Mouse (Mus musculus) hindbrain, embryonic 13.5 days (tissue): Measurements from ENCODE around the gene Ephx1. TPM values are rescaled to one million over a fixed set of nuclear protein-coding genes. Genes with fewer than 3 reads are reported as not detected.

Source experiments
- ATAC-seq: fragments of 200-750 bp; cut with Nextera tagmentation; 2 replicates; pipeline ENCODE4 v1.8.0; 2017; ENCODE audit warnings: moderate TSS enrichment; ENCODE audit not compliant: low FRiP score
- H3K27ac ChIP-seq: fragments of 300-500 bp; sonication (generic); 2 replicates; pipeline ENCODE4 v1.5.1; 2015; ENCODE audit warnings: inconsistent platforms, mild to moderate bottlenecking, moderate library complexity
- H3K27me3 ChIP-seq: fragments of 300-500 bp; sonication (generic); 2 replicates; pipeline ENCODE4 v1.6.1; 2015; ENCODE audit warnings: mild to moderate bottlenecking, inconsistent platforms
- H3K36me3 ChIP-seq: fragments of 300-500 bp; sonication (generic); 2 replicates; pipeline ENCODE4 v1.6.1; 2015; ENCODE audit warnings: mild to moderate bottlenecking, inconsistent platforms
- H3K4me1 ChIP-seq: fragments of 300-500 bp; sonication (generic); replicated peaks from 2 replicates; pipeline ENCODE4 v1.6.1; 2015; ENCODE audit warnings: inconsistent platforms
- H3K4me2 ChIP-seq: fragments of 300-500 bp; sonication (generic); 2 replicates; pipeline ENCODE4 v1.6.1; 2015; ENCODE audit warnings: inconsistent platforms, mild to moderate bottlenecking, moderate library complexity
- H3K4me3 ChIP-seq: fragments of 300-500 bp; sonication (generic); 2 replicates; pipeline ENCODE4 v1.5.1; 2015; ENCODE audit warnings: mild to moderate bottlenecking, inconsistent platforms
- H3K9ac ChIP-seq: fragments of 300-500 bp; sonication (generic); 2 replicates; pipeline ENCODE4 v1.6.1; 2015; ENCODE audit warnings: mild to moderate bottlenecking, inconsistent platforms
- H3K9me3 ChIP-seq: fragments of 300-500 bp; sonication (generic); 2 replicates; pipeline ENCODE4 v1.6.1; 2016; ENCODE audit warnings: inconsistent platforms
- WGBS: fragments of 180-500 bp; shearing (Covaris S2); methylation state at CpG from one replicate; pipeline ENCODE4 v1.1.7; 2015; 5-methylcytosine and 5-hydroxymethylcytosine counted together
- polyA plus RNA-seq: library from polyadenylated mRNA; unstranded; fragments of >200 nt; fragmentation: Nextera tagmentation; extraction: Ambion mirVana; gene quantifications from 2 replicates; pipeline ENCODE4 v1.2.1, GENCODE M21; 2015

Ephx1 gene
- polyA plus RNA-seq, 1 experiment from 2014 or later: 4.8 TPM

DNA sequence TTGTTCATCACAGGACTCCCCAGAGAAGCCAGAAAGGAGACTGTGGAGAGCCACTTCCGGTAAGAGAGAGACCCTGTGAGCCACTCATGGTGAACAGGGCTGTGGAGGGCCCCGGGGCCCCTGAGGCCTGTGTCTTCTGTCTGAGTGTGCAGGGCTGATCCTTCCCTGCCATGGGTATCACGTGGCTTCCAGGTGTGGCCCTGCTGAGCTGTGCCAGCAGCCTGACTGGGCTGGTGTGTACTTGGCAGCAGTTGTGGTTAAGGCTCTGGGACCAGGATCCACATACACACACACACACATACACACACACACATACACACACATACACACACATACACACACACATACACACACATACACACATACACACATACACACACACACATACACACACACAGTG, 62.7 kb downstream of the Ephx1 start:
- H3K27ac ChIP-seq: no peak overlapping the region
- WGBS: 94% methylated on average over 3 of the region's 3 CpGs
- H3K9me3 ChIP-seq: no peaks in the 10 kb centered on the region
- H3K9ac ChIP-seq: no peak overlapping the region
- no peak for ATAC-seq
- H3K27me3 ChIP-seq: no peaks in the 10 kb centered on the region
- no peak overlapping the region for H3K4me3 ChIP-seq
- H3K36me3 ChIP-seq: no peaks in the 10 kb centered on the region
- H3K4me1 ChIP-seq: no peaks in the 10 kb centered on the region
- no peak overlapping the region for H3K4me2 ChIP-seq

DNA sequence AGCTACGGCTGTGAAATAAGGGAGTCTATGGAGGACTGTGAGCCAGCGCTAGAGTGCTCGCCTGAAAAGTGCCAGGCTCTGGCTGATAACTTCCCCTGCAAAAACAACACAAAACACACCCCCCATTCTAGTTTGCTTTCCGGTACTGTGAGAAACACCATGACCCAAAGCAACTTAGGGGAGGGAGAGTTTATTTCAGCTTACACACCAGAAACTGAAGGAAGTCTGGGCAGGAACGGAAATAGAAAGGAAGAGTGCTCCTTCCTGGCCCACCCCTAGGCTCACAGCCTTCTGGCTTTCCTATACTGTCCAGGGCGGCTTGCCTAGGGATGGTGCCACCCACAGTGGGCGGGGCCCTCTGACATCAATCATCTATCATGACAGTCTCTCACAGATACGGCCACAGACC, 63.7 kb downstream of the Ephx1 start:
- H3K4me1 ChIP-seq: no peaks in the 10 kb centered on the region
- H3K27ac ChIP-seq: no peak overlapping the region
- no peak overlapping the region for H3K9ac ChIP-seq
- H3K36me3 ChIP-seq: no peaks in the 10 kb centered on the region
- H3K9me3 ChIP-seq: no peaks in the 10 kb centered on the region
- no peak overlapping the region for H3K4me3 ChIP-seq
- no peak for ATAC-seq
- 85% methylated on average over 8 of the region's 8 CpGs for WGBS
- H3K27me3 ChIP-seq: no peaks in the 10 kb centered on the region
- H3K4me2 ChIP-seq: no peak overlapping the region

DNA sequence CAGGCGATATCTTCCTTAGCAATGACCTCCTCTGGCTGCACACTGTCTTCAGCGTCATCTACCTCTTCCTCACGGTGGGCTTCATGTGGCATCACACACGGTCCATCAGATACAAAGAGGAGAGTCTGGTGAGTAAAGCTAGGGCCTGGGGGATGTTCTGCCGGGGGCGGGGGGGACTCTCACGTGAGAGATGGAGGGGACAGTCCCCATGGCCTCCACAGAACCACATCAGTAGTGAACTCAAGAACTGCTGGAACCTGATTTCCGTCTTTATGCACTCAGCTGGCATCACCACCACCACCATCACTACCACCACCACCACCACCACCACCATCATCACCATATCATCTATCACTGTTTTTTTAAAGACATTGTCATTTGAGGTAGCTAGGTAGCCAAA, 64.3 kb downstream of the Ephx1 start:
- Histone ChIP-seq H3K4me2 (no peak overlapping the region), H3K9me3 (no peaks in the 10 kb centered on the region), H3K4me1 (no peaks in the 10 kb centered on the region), H3K27me3 (no peaks in the 10 kb centered on the region), H3K9ac (no peak overlapping the region), H3K27ac (no peak overlapping the region), H3K36me3 (no peaks in the 10 kb centered on the region), H3K4me3 (no peak overlapping the region)
- WGBS: 92% methylated on average over 8 of the region's 8 CpGs
- ATAC-seq: no peak

DNA sequence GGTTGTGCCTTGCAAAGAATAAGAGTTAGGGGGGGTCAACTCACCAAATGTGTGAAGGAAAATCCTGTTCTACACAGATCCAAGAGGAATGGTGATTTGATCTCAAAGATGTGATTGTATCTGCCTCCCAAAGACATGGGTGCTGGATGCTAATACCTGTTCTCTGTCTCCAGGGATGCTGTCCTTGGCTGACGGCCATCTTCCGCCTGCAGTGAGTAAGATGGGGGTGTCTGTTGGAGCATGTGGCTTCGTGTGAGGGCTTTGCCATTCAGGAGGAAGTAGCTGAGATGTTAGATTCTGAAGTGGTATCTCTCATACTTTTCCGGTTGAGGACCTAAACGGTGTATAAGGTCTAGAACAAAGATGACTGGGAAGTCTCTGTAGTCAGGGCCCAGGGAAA, 67.9 kb downstream of the Ephx1 start:
- 94% methylated on average over 5 of the region's 5 CpGs for WGBS
- no peak overlapping the region for H3K27ac ChIP-seq
- no peaks in the 10 kb centered on the region for H3K9me3 ChIP-seq
- no peaks in the 10 kb centered on the region for H3K27me3 ChIP-seq
- H3K4me2 ChIP-seq: no peak overlapping the region
- ATAC-seq: no peak
- H3K4me1 ChIP-seq: no peaks in the 10 kb centered on the region
- H3K9ac ChIP-seq: no peak overlapping the region
- H3K4me3 ChIP-seq: no peak overlapping the region
- H3K36me3 ChIP-seq: no peaks in the 10 kb centered on the region

DNA sequence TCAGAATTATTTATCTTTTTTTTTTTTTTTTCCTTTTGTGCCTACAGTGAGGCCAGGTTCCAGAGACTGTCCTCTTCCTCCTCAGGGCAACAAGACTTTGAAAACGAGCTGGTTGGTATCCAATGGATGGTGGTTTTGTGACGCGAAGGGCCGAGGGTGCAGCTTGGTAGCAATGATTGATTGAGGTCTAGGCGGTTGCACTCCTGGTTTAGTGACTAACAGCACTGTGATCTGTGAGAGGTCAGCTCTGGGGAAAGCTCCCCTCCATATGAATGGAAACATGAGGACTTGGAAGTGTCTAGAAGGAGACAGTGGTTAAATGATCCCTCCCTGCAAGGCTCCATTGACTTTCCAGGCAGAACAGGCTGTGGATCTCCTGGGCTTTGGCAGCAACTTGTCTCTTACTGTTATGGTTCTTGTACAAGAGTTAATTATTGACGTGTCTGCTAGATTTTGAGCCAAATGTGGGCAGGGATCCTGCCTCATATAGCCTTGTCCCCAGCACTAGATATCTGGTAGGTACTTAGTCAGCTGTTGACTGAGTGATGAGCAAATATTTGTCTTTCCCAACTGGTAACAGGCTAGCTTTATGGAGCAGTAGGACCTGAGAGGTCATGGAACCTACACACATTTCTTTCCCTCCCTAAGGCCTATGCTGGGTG, 68.5 kb downstream of the Ephx1 start:
- Histone ChIP-seq H3K4me1 (no peaks in the 10 kb centered on the region), H3K9me3 (no peaks in the 10 kb centered on the region), H3K4me3 (no peak overlapping the region), H3K36me3 (no peaks in the 10 kb centered on the region), H3K4me2 (no peak overlapping the region), H3K27ac (no peak overlapping the region), H3K9ac (no peak overlapping the region), H3K27me3 (no peaks in the 10 kb centered on the region)
- ATAC-seq: no peak
- 77% methylated on average over 6 of the region's 6 CpGs for WGBS

DNA sequence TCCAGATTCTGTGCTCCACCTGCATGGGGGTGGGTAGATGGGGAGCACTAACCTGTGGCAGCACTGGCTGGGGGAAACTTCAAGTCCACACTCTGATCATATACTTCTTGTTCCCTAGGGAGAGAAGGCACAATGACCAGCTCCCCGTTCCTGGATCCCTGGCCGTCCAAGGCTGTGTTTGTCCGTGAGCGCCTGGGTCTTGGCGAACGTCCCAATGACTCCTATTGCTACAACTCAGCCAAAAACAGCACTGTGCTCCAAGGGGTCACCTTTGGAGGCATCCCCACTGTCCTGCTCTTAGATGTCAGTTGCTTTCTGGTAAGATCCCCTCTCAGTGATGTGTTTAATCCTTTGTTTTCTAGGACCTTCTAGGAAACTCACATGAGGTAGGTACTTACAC, 74.3 kb downstream of the Ephx1 start:
- Histone ChIP-seq H3K36me3 (no peaks in the 10 kb centered on the region), H3K4me3 (no peak overlapping the region), H3K4me1 (peaks cover 29% of the 10 kb centered on the region), H3K9me3 (no peaks in the 10 kb centered on the region), H3K27me3 (peaks cover 41% of the 10 kb centered on the region), H3K4me2 (no peak overlapping the region), H3K9ac (no peak overlapping the region), H3K27ac (no peak overlapping the region)
- no peak for ATAC-seq
- WGBS: 87% methylated on average over 6 of the region's 6 CpGs

DNA sequence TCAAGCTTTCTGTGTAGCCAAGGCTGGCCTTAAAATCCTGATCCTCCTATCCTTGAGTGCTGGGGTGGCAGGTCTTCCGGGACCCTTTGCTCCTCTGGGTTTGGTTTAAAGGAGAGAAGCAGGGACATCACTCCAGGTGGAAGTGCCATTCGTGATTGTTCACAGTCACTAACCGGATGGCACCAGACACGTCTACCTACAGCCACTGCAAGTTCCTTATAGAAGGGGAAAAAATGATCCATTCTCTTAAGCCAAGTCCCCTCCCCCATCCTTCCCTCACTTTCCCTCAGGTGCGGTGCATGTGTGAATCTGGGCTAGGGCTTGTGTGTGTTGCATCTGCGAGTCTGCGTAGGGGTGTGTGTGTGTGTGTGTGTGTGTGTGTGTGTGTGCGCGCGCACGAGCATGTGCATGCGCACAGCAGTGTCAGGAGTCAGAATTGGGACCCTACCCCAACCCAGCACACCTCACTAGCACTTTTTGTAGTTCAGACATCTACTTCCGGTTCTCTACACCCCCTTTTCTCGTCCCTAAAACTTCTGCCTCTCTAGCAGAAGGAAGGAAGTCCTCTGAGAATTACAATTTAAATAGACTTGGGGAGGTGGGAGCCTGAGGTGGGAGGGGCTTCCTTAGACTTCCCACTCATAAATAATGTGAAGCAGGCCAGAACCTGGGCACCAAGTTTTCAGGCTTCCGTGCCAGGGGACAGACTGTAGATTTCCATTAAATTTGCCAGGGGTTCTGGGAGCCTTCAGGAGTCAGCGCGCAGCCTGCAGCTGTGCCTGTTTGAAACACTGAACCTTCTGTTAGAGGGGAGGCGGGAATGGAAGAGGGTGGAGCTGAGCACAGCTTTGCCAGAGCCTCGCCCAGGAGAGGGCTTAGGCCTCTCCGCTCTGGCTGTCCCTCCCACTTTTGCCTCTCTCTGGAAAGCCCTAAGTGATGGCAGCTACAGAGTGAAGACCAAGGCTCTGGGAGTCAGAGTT, 75.4 kb downstream of the Ephx1 start:
- no peak overlapping the region for H3K9ac ChIP-seq
- no peaks in the 10 kb centered on the region for H3K36me3 ChIP-seq
- no peaks in the 10 kb centered on the region for H3K9me3 ChIP-seq
- H3K4me2 ChIP-seq: peak overlapping the region; percentile 13; the same call in 1 of the 2 replicates
- H3K4me1 ChIP-seq: peaks cover 29% of the 10 kb centered on the region
- WGBS: 32% methylated on average over 20 of the region's 20 CpGs
- H3K27ac ChIP-seq: no peak overlapping the region
- ATAC-seq: peak; percentile 68; the same call in 1 of the 2 replicates
- no peak overlapping the region for H3K4me3 ChIP-seq
- peaks cover 52% of the 10 kb centered on the region for H3K27me3 ChIP-seq

DNA sequence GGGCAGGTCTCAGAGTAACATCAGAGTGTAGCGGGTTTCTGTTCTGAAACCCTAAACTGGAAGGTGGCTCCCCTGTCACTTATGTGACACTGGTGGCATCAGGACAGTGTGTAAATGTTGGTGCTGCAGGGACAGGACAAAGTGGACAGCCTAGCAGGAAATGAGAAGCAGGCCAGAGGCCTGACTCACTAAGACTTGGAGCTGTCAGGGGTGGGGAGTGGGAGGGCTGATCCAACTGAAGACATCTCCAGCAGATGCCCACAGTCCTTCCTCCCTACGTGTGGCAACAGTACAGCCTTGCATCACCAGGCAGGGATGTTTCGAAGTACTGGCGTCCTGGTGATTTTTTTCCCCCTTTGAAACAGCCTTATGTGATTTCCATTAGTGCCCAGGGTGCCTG, 76.2 kb downstream of the Ephx1 start:
- H3K4me1 ChIP-seq: peaks cover 29% of the 10 kb centered on the region
- peaks cover 58% of the 10 kb centered on the region for H3K27me3 ChIP-seq
- no peak overlapping the region for H3K4me2 ChIP-seq
- H3K9me3 ChIP-seq: no peaks in the 10 kb centered on the region
- no peak overlapping the region for H3K9ac ChIP-seq
- H3K4me3 ChIP-seq: no peak overlapping the region
- no peak for ATAC-seq
- WGBS: 84% methylated on average over 4 of the region's 4 CpGs
- H3K27ac ChIP-seq: no peak overlapping the region
- H3K36me3 ChIP-seq: no peaks in the 10 kb centered on the region

DNA sequence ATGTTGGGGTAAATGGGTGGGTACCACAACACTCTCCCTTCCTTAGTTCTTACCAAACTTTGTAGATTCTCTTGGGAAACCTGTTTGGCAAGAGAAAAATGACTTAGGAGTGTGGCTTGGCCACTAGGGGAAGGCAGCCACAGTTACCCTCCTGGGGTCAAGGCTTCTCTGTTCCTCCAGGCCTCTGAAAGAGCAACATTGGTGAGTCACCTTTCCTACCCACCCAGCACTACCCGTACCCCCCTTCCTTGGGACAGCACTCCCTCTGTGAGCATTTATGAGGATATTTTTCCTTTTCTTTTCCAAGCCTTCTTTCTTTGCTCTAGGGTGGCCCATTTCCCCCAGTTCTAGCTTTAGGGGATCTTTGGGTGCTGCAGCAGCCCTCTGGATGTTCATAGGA, 76.8 kb downstream of the Ephx1 start:
- no peaks in the 10 kb centered on the region for H3K36me3 ChIP-seq
- peaks cover 58% of the 10 kb centered on the region for H3K27me3 ChIP-seq
- H3K4me3 ChIP-seq: no peak overlapping the region
- no peaks in the 10 kb centered on the region for H3K9me3 ChIP-seq
- no peak overlapping the region for H3K27ac ChIP-seq
- ATAC-seq: no peak
- no peak overlapping the region for H3K4me2 ChIP-seq
- 60% methylated on average over 1 of the region's 1 CpGs for WGBS
- no peak overlapping the region for H3K9ac ChIP-seq
- peaks cover 29% of the 10 kb centered on the region for H3K4me1 ChIP-seq

DNA sequence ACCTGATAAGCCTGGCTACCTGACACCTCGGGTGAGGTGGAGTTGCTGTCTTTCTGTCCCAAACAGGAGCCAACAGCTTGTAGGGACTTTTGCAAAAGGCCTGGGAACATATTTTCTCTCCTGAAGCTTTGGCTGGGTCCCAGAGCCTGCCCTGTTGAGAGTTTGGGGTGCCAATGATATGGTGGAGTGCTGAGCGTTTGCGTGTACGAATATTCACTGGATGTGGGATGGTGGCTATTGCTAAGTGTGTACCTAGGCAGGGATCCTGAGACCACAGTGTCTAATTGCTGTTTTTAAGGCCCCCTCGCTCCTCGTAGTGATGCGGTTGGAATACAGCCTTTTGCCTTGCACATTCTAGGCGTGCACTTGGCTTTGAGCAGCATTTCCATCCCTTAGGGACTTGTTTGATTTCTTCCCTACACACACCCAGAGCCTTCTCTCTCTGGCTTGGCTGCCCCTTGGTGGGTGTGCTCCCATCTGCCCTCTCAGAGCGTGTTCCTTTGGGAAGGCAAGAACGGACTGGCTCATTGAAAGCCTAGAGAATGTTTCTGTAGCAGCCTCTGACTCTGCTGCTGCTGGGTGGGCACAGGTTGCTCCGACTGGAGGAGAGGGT, 77.6 kb downstream of the Ephx1 start:
- H3K36me3 ChIP-seq: no peaks in the 10 kb centered on the region
- no peaks in the 10 kb centered on the region for H3K9me3 ChIP-seq
- peak overlapping the region; percentile 95 for H3K4me2 ChIP-seq
- no peak for ATAC-seq
- WGBS: 52% methylated on average over 11 of the region's 11 CpGs
- peaks cover 29% of the 10 kb centered on the region for H3K4me1 ChIP-seq
- peak overlapping the region; percentile 64 for H3K4me3 ChIP-seq
- H3K27me3 ChIP-seq: peaks cover 64% of the 10 kb centered on the region
- no peak overlapping the region for H3K9ac ChIP-seq
- no peak overlapping the region for H3K27ac ChIP-seq

DNA sequence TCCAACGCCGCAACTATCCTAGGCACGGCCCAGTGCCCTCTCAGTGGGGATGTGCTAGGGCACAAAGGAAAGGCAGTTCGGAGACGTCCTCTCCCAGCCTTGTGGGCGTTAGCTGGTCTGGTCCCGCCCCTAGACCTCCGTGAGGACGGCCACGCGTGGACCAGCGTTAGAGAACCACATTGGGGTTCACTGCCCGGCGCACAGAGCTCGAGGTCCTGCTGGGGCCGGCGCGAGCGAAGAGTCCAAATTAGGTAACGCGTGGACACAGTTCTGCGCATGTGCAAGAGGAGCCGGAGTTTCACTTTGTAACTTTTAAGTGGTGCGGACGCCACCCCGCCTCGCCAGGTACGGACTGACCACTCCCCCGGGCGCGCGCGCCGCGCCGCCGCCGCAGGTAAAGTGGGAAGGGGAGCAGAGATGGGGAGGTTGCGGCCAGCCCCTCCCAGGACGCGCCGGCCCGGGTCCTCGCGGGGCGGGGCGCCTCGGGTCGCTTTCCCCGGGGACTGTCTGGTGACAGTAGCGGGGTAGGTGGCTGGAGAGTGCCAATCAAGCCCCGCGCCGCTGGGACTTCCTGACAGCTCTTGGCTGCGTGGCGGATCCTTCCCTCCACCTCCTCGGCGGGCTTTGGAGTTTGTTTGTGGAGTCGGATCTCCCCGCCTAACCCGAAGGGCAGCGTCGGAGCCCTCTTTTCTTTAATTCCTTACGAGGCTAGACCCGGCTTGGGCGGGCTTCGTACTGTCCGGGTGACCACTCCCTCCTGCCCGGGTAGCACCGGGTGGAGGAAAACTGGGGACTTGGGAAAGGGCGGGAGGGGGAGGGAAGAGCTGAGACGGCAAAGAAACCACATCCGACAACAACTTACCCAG, 78.3 kb downstream of the Ephx1 start, which contains the start of gene Tmem63a:
Gene Tmem63a, plus strand, starts transcription at position 179 of the 866 bp plus-strand sequence.
- H3K9ac ChIP-seq: peak within 1 kb of the TSS; percentile 76
- H3K36me3 ChIP-seq: no peaks in the 10 kb centered on the region
- H3K4me1 ChIP-seq: peaks cover 29% of the 10 kb centered on the region
- H3K4me3 ChIP-seq: peak within 1 kb of the TSS; percentile 64
- WGBS: under 1% methylated on average over 72 of the region's 73 CpGs
- peaks cover 71% of the 10 kb centered on the region for H3K27me3 ChIP-seq
- H3K27ac ChIP-seq: no peak within 1 kb of the TSS
- peak within 1 kb of the TSS; percentile 95 for H3K4me2 ChIP-seq
- peak; percentile 53 for ATAC-seq
- H3K9me3 ChIP-seq: no peaks in the 10 kb centered on the region
